Mouse (Mus musculus): ENCODE results near the gene Dynlt1f. TPM values are rescaled to one million over a fixed set of nuclear protein-coding genes. Genes with fewer than 3 reads are reported as not detected.
"Not testable (repeated sequence)": the region's sequence is repeated elsewhere in the genome, so short reads cannot be mapped to it uniquely, and the experiment has no call there.

The Dynlt1f gene
- polyA plus RNA-seq, 1 experiment from 2014 or later = 234 TPM

GRCm38 (mm10) chr17:6616731-6617130, 39.0 kb downstream of the Dynlt1f start:
- H3K4me3 ChIP-seq (replicated peaks); H3K9ac ChIP-seq; H3K9me3 ChIP-seq (replicated peaks); H3K36me3 ChIP-seq; H3K4me2 ChIP-seq; H3K4me1 ChIP-seq; H3K27ac ChIP-seq; ATAC-seq (replicated peaks; ENCODE audit: low FRiP score); H3K27me3 ChIP-seq: not testable (repeated sequence)
- 94% methylated on average over 9 of the region's 9 CpGs for WGBS

GRCm38 (mm10) chr17:6614316-6614715, 41.4 kb downstream of the Dynlt1f start:
- not testable (repeated sequence) for H3K4me3 ChIP-seq (replicated peaks); H3K36me3 ChIP-seq; H3K4me1 ChIP-seq; H3K4me2 ChIP-seq; H3K27me3 ChIP-seq; H3K27ac ChIP-seq; H3K9me3 ChIP-seq (replicated peaks); H3K9ac ChIP-seq; ATAC-seq (replicated peaks; ENCODE audit: low FRiP score)
- WGBS = 80% methylated on average over 4 of the region's 9 CpGs

GRCm38 (mm10) chr17:6613524-6613923, 42.2 kb downstream of the Dynlt1f start:
- H3K36me3 ChIP-seq; H3K9me3 ChIP-seq (replicated peaks); H3K4me1 ChIP-seq; H3K4me2 ChIP-seq; ATAC-seq (replicated peaks; ENCODE audit: low FRiP score); H3K27me3 ChIP-seq; H3K27ac ChIP-seq; H3K9ac ChIP-seq; H3K4me3 ChIP-seq (replicated peaks): not testable (repeated sequence)
- 67% methylated on average over 12 of the region's 14 CpGs for WGBS

GRCm38 (mm10) chr17:6605347-6605746, 50.4 kb downstream of the Dynlt1f start:
- H3K9ac ChIP-seq; H3K36me3 ChIP-seq; H3K4me1 ChIP-seq; H3K4me3 ChIP-seq (replicated peaks); H3K27me3 ChIP-seq; H3K4me2 ChIP-seq; ATAC-seq (replicated peaks; ENCODE audit: low FRiP score); H3K9me3 ChIP-seq (replicated peaks); H3K27ac ChIP-seq: not testable (repeated sequence)
- 35% methylated on average over 1 of the region's 1 CpGs for WGBS

- peak overlapping the region; percentile 23; the same call in 1 of the 2 replicates for H3K4me3 ChIP-seq (replicated peaks)
- not testable (repeated sequence) for H3K27ac ChIP-seq; H3K36me3 ChIP-seq; ATAC-seq (replicated peaks; ENCODE audit: low FRiP score); H3K27me3 ChIP-seq; H3K9me3 ChIP-seq (replicated peaks); H3K9ac ChIP-seq; H3K4me1 ChIP-seq
- 8% methylated on average over 3 of the region's 4 CpGs for WGBS
- 0 out of 2 replicates have a peak overlapping the region, but pooled peaks have one; percentile 32 for H3K4me2 ChIP-seq
Observed at GRCm38 (mm10) chr17:6602205-6602604, 53.5 kb downstream of the Dynlt1f start.

GRCm38 (mm10) chr17:6601204-6601911, 54.3 kb downstream of the Dynlt1f start, which contains the start of gene Dynlt1c:
Gene Dynlt1c, plus strand, starts transcription at chr17:6601671.
- not testable (repeated sequence) for H3K36me3 ChIP-seq; H3K27me3 ChIP-seq; H3K9ac ChIP-seq; H3K4me1 ChIP-seq; H3K9me3 ChIP-seq (replicated peaks); H3K27ac ChIP-seq
- WGBS = 13% methylated on average over 32 of the region's 40 CpGs
- ATAC-seq (replicated peaks; ENCODE audit: low FRiP score) = peak; percentile 98
- Histone ChIP-seq H3K4me3 (replicated peaks) (peak within 1 kb of the TSS; percentile 39), H3K4me2 (peak within 1 kb of the TSS; percentile 49)

GRCm38 (mm10) chr17:6600216-6600911, 55.3 kb downstream of the Dynlt1f start:
- not testable (repeated sequence) for H3K9ac ChIP-seq; H3K4me1 ChIP-seq; H3K4me2 ChIP-seq; H3K36me3 ChIP-seq; ATAC-seq (replicated peaks; ENCODE audit: low FRiP score); H3K27me3 ChIP-seq; H3K9me3 ChIP-seq (replicated peaks); H3K4me3 ChIP-seq (replicated peaks); H3K27ac ChIP-seq
- WGBS = 87% methylated on average over 6 of the region's 8 CpGs

GRCm38 (mm10) chr17:6598356-6598755, 57.3 kb downstream of the Dynlt1f start:
- H3K4me3 ChIP-seq (replicated peaks); ATAC-seq (replicated peaks; ENCODE audit: low FRiP score); H3K27me3 ChIP-seq; H3K36me3 ChIP-seq; H3K4me2 ChIP-seq; H3K4me1 ChIP-seq; H3K9me3 ChIP-seq (replicated peaks); H3K27ac ChIP-seq; H3K9ac ChIP-seq: not testable (repeated sequence)
- WGBS = 90% methylated on average over 7 of the region's 7 CpGs

Other genes starting within 250 kb of the Dynlt1f start
- 445 and 456 TPM in 2 replicates for gene Dynlt1b, start 225.8 kb downstream of the Dynlt1f start, polyA plus RNA-seq (2015; fragmentation: Nextera tagmentation; extraction: Ambion mirVana)
- 41.7 and 46.3 TPM in 2 replicates for gene Dynlt1c, start 54.2 kb downstream of the Dynlt1f start, polyA plus RNA-seq (2015; fragmentation: Nextera tagmentation; extraction: Ambion mirVana)
- gene Sytl3, start 3.2 kb upstream of the Dynlt1f start, polyA plus RNA-seq (2015; fragmentation: Nextera tagmentation; extraction: Ambion mirVana) = 1.1 and 1.2 TPM in 2 replicates
- gene Ezr, start 126.9 kb upstream of the Dynlt1f start, polyA plus RNA-seq (2015; fragmentation: Nextera tagmentation; extraction: Ambion mirVana) = 182 and 184 TPM in 2 replicates

All from kidney, embryonic 15.5 days (tissue).